Mouse (Mus musculus) small intestine, adult 2 months (tissue): ENCODE measurements around the gene Cbr1.
A peak's percentile ranks its signal among the peaks of the same experiment; 100 is the strongest.

Experiments used
- CTCF ChIP-seq: fragments of 200-500 bp; IDR thresholded peaks from 2 replicates; pipeline ENCODE4 v1.5.1; 2012; ENCODE audit warnings: low read depth, mild to moderate bottlenecking, control low read depth, inconsistent platforms, low read length, moderate library complexity, mixed read lengths; ENCODE audit not compliant: insufficient replicate concordance, insufficient read length; ENCODE audit errors: extremely low read depth
- POLR2A ChIP-seq: fragments of 200-500 bp; IDR thresholded peaks from 2 replicates; pipeline ENCODE4 v1.6.1; 2012; ENCODE audit warnings: low read depth, mild to moderate bottlenecking, control low read depth, inconsistent platforms, low read length, moderate library complexity

DNA sequence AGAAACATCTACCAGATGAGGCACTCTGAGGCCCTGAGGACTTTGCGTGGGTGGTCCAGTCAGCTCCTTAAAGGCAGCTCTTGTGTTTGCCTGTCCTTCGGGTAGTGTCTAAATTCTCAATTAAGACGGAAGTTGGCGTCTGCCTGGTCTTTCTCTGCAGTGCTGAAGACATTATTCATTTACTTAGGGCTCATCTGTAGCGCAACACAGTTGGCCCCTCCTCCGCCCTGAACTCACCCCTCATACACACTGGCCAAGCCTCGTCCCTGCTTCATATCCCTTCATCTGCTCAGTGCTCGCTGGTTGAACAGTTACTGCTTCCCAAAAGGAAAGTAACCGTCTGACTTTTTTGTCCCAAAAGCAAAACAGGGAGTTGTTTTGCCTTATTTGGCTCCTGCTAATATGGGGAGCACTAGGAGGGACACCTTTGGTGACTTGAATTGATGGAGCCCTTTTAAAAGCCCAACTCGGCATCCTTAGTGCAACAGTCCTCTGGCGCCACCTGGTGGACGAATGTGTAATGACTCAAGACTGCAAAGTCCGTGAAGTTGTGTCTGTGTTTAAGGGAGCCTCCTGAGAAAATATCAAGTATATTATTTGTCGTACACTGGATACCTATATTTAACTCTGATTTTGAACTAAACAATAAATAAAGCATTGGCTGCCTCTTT lies 29.1 kb upstream of the Cbr1 start:
- no peak for TF ChIP-seq POLR2A
- peak; percentile 87; the same call in 1 of the 2 replicates for TF ChIP-seq CTCF
